Mouse (Mus musculus): ENCODE results near the gene Asf1a.
"Not testable (repeated sequence)": the region's sequence is repeated elsewhere in the genome, so short reads cannot be mapped to it uniquely, and the experiment has no call there.

Gene Asf1a

DNA sequence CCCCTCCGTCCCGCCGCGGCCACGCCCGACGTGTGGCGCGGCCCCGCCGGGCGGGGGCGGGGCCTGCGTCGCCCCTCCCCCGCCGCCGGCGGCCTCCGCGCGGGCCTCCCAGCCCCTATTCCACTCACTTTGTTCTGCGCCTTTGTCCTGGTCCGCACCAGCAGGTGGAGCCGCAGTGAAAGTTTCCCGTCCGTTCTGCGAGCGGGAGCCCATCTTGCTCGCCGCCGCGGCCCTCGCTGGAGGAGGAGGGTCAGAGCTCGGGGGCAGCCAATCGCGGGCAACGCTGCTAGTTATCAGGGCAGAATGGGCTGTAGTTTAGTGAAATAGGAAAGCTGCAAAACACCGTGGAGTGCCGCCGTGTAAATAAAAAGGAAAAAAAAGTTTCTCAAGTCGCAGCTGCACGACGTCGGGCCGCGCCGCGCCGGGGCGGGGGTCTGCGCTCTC, at the start of gene Asf1a:
Asf1a (plus strand) TSS at position 81 of the 444 bp plus-strand sequence.
- DNase-seq = peak; percentile 97

DNA sequence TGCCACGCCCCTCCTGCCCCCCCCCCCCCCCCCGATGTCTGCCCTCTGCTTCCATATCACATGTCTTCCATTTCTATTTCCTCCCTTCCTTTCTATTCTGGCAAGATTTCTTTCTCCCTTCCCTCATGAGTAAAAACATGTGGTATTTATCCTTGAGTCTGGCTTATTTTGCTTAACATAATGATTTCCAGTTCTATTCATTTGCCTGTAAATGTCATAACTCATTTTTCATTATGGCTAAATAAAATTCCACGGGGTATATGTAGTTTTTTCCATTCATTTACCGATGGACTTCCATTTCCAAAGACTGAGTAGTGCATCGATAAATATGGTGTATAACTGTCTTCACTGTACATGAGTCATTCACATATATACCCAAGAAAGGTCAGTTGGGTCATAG, 34.6 kb upstream of the Asf1a start:
- DNase-seq = no peak

DNA sequence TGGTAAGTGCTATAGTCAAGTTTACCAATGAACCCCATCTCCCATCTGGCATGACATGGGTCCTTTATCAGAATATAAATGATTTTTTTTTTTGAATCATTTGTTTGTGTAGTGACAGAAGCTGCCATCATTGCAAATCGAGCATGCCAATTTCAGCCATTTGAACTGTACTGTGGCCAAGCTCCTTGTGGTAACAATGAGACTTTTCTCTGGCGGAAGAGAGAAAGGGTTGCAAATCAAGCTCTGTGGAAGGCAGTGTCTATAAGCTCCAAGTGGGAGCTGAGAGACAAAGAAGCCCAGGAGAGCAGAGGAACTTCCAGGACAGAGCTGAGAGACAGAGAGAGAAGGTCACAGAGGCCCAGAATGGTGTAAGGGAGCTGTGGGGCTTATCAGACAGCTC, 31.0 kb upstream of the Asf1a start:
- DNase-seq = no peak

DNA sequence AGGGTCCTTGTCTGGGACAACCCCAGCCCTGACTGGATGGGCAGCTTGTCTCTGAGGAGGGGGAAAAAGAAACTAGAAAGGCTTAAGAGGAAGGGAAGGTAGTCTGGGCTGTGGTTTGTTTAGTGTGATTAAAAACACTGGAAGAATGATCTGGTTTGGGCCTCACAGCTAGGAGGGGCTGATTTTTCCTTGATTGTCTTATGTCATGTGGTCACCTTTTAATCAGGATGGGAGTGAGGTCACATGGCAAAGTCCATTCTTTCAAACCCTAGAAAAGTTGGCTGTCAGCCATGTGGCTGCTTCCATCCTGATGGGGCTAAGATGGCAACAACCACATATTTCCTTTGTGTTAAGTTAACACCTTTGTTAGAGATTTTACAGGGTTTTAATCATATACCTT, 28.0 kb upstream of the Asf1a start:
- DNase-seq = no peak

DNA sequence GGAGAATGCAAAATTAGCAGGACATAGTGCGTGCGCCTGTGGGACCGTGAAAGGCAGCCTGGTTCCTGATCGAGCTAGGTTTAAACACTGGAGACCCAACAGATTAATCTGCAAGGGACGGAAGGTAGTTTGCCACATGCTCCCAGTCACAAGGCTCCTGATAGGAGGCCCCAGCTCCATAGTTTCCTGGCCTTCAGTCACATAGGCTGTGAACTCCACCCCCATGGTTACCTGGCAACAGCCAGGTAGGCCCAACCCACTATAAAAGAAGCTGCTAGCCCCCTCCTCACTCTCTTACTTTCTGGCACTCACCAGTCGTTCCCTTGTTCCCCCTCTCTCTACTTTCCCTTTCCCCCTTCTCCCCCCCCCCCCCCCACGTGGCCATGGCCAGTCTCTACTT, 16.4 kb upstream of the Asf1a start:
- DNase-seq = peak; percentile 9

DNA sequence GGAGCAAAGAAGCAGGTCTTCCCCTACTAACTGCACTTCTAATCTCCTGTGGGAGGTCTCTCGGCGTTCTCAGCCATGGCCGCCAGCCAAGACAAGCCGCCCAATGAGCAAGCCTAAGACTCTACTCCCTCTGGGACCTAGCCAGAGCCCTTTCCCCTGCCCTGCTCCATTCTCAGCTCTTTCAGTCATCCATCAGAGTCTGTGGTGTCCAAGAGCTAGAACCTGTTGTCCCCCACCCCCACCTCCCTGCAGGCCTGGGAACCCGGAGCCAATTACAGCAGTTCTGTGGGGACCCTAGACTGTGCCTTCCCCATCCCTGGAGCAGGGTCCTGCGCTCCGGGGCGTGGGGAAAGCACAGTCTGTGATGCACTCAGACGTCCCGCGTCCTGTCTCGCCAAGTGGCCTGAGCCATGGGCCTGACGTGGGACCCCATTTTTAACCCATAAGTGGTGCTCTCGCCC, 15.9 kb upstream of the Asf1a start:
- DNase-seq = peak; percentile 37

DNA sequence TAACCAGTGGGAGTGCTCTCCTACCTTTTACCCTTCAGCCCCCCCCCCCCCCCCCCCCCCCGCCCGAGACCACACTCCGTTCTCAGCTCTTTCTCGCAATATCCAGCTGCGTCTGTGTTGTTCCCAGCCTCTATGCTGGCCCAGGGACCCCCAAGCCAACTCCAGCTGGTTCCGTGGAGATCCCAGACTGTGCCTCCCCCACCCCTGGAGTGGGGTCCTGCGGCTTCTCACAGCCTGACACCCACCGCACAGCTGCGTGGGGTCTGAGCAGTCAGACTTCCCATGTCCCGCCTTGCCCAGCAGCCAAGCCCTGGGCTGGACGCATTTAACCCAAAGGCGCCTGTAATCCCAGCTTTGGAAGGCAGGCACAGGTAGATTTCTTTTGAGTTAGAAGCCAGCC, 15.5 kb upstream of the Asf1a start:
- no peak for DNase-seq

DNA sequence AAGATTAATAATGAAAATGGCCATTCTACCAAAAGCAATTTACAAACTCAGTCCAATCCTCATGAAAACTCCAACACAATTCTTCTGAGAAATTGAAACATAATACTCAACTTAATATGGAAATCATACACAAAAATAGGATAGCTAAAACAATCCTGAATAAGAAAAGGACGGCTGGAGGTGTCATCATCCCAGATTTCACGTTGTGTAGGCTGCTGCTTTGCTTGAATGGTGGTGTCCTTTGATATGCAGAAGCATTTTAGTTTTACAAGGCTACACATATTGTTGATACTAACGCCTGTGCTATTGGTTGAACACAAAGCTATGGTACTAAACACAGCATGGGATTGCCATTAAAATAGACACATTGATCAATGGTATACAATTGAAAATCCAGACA, 10.8 kb upstream of the Asf1a start:
- DNase-seq = no peak

DNA sequence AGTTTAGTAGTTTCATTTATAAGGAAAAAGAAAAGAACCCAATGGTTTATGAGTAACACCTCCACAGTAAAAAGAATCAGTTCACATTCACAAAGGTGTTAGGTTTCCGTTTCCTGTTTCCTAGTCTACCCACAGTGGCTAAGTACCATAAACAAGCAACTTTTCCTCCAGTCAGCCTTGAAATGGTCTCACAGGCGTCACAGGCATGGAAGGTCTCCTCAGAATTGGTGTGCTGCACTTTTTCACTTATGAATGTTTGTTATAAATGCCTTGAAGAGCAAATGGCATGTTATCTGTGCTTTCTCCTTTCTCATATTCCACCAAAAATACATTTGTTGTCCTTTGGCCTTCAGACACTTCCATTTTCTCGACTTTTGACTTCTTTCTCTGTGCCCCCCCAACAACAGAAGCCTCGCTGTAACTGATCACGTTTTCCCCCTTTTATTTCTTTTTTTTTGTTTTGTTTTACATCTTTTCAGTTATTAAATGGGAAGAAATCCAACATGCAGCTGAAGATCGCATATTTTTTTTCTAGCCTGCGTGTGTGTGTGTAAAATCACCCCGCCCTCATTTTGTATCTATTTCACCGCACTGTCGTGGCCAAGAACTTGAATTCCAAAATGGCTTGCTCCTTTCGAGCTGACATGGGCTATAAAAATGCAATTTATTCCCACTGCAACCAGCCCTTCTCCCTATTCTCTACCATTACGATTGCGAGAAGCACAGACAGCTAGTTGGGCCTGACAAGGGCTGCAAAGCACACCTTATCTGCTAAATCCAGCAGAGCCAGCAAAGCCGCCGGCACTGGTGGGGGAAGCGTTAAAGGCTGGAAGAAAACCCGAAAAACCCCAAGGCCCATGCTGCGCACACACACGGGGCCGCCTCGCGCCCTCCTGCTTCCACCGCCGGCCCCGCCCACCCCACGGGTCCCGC, 547 bp upstream of the Asf1a start:
- no peak for DNase-seq

DNA sequence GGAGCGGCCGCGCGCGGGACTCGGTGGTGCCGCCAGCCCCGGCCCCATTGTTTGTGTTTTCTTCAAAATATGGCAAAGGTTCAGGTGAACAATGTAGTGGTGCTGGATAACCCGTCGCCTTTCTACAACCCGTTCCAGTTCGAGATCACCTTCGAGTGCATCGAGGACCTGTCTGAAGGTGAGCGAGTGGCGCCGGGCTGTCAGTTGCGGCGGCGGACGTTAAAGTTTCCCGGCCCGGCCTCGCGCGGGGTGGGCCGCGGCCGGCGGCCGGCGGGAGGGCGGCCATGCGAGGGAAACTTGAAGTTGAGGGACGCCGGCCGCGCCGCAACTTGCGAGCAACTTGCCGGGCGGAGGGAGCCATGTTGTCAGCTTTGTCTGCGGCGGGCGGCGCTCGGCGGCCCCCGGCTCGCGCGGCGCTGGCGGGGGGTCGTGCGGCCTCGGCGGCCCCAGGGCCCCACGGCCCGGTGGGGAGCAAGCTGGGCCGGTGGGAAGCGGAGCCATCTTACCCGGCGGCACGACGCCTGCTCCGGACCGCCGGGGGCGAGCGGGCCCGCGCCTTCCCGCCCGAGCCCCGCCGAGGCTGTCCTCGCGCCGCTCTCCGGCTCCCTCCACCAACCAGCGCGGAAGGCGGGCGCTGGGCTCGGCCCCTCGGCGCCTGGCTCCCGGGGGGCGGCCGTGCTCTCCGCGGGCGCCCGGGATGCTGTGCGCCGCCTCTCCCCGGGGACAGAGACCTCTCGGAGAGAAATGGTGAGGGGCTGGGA, 744 bp downstream of the Asf1a start:
- peak; percentile 20 for DNase-seq

DNA sequence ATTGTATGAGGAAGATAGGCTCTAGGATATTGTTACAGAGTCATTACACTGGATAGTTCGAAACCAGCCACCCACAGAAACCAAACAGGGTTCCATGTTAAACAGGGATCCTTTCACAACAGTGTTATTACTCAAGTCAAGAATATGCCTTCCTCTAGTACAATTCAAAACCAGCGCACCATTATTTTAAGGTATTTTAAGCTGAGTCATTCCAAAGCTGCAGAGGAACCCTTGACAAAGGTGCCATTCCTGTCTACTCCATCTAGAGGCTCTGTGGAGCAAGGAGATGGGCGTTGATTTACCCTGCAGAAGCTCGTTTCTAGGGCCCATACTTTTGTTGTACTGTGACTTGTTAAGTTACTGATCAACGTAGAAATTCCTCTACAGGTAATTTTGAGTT, 2.3 kb downstream of the Asf1a start:
- peak; percentile 18 for DNase-seq

DNA sequence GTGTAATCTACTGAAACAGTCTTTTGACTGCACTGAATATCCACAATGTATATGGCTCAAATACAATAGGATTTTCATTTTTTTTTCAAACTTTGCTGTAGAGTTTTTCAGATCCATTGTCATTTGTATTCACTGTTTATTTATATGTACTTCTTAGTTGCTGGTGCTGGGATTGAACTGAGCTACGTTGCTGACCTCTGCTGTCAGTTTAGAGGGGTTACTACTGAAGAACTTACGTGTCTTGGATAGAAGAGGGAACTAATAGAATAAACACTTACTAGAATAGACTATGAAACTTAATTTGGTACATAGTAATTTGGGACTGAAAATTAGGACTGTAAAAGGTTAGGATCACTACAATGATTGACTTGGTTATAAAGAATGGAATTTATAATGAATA, 8.8 kb downstream of the Asf1a start:
- DNase-seq = no peak

DNA sequence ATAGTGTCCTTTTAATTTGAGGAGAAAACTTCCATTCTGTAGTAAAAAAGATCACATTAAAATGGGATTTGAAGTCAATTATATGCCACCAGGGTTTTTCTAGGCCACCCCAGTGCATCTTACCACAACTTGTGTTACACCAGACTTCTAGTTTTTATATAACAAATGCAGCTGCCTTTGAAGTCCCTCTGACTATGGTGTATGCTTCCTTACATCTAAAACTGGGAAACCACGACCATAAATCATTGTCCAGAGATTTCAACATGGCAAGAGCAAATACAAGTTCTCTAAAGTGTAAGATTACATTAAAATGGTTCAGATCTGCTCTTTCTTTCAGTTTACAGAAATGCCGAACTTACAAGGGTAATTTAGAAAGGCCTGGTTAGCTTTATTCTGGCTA, 11.7 kb downstream of the Asf1a start:
- DNase-seq = no peak

DNA sequence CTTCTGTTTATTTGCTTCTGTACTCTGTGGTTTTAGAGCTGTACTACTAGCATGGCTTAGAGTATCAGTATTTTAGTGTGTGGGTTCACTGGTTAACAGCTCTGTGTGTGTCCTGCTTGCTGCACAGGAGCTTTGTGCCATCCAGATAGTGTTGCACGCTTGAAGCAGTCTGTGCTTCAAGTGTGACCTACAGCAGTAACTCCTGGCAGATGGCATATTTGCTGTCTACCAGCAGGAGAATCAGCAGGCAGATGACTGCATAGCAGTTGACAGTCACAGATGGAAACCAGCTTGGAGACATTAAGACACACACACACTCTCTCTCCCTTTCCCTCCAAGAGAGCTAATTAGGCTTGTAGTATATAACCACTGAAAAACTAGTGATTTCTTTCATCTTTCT, 15.6 kb downstream of the Asf1a start:
- no peak for DNase-seq

DNA sequence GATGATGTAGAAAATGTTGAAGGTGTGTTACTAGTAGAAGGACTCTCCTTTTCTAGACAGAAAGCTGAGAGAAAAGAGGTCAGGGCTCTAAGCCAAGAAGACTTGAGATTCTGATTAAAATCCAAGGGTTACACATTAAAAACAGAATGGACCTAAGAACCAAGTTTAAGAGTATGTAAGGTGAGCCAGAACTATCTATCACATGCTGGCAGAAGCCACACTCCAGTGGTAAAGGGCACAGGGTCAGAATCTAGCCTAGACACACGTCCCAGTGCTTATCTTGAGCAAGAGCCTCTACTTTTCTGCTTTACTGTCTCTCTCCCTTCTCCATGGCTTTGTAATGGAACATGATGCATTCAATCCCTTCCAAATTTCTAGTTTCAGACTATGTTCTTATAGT, 17.4 kb downstream of the Asf1a start:
- DNase-seq = peak; percentile 72

DNA sequence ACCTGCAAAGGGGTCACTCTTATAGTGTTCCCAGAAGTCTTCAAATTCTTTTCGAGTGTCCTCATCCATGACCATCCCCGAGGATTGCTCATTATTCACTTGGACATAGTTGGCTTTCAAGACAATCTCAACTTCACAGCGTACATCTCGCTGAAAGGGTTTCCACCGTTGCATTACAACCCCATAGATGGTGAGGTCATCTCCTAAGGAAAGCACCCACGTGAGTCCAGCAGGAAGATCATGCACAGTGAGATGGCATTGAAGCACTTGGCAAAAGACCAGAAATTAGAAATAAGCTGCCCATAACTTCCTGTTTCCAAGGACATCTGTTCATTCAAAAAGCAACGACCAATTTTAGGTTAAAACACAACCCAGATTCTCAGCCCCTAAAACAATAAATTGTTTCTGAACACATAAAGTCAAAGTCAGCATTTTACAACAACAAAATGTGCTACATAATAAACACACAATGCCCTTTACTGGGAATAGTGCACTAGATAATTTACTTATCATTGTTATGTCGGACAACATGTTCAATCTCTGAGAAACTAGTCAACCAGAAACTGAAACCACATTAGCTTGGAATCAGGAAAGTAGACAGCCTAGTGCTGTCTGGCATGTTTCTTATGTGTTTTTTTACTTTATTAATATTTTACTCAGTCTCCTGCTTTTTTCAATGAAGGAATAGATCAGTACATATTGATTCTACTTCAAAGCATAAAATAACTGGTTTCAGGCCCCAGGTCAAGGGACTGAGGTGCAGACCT, 19.5 kb downstream of the Asf1a start:
- no peak for DNase-seq

DNA sequence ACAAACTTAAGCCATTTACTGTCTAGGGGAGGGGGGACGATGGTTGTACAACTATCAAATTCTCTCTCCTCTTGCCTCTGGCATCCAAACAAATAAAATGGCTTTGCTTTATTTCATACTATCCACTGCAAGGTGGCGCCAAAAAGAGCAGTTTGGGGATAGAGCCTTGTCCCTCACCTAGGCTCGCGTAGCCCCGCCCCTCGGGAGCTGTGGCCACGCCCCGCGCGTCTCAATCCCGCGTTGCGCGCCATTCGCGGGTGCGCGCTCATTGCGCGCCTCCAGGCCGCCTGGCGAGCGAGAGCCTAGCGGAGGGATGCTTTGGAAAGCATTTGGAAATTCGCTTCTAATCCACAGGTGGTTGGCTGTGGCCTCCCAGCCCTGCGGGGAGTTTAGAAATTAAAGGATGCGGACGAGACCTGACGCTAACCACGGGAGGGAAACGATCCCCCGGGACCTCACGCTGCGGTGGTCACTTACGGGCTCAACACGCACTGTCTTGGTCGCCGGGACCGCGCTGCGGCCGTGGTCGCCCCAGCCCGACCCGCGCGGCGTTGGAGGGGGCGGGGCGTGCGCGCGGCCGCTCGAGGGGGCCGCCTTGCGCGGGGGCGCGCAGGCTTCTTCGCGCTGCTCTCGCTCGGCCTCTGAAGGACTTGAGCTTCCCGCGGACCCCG, 32.8 kb downstream of the Asf1a start:
- peak; percentile 92 for DNase-seq

DNA sequence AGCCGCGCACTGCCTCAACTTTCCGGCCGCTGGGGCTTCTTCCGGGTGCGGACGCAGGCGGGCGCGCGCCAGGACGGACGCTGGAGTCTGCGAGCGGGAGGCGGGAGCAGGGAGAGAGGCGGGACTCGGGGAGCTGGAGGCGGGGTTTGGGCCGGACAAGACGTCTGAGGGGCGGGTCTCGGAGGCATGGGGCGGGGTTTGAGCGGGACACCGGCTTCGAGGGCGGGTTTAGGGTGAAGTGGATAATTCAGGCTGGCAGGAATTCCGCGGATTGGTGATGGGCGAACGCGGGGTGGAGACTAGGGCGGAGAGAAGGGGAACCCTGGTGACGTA, 33.3 kb downstream of the Asf1a start:
- DNase-seq = peak; percentile 97

DNA sequence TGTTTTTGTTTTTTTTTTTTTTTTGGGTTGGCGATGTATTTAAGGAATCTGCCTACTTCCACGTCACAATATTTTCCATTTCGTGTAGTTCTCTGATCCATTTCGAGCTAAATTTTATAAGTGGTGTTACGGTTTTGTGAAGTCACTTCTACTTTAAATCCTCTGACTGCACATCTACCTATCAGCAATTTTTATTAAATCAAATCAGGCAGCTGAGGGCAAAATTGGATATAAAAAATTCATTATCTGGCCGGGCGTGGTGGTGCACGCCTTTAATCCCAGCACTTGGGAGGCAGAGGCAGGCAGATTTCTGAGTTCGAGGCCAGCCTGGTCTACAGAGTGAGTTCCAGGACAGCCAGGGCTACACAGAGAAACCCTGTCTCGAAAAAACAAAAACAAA, 33.8 kb downstream of the Asf1a start, which contains the start of gene Mcm9:
Mcm9 (minus strand) TSS at position 101 of the 400 bp plus-strand sequence.
- DNase-seq = not testable (repeated sequence)

DNA sequence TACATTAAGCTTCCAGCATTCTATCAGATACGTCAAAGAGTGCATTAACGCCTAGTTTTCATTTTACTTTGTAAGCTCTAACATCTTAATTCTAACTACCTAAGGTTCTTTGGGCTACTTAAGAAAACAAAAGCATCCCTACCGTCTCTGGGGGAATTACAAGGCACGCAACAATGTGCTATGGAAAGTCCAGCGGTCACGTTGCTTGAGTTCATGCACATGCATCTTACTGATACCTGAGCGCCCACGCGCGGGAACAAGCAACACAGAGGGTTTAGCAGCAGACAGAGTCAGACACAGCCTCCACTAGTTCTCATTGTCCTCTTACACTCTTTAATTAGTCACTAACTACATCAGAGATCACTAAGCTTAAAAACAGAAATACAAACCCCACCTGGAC, 37.6 kb downstream of the Asf1a start:
- DNase-seq = no peak

DNA sequence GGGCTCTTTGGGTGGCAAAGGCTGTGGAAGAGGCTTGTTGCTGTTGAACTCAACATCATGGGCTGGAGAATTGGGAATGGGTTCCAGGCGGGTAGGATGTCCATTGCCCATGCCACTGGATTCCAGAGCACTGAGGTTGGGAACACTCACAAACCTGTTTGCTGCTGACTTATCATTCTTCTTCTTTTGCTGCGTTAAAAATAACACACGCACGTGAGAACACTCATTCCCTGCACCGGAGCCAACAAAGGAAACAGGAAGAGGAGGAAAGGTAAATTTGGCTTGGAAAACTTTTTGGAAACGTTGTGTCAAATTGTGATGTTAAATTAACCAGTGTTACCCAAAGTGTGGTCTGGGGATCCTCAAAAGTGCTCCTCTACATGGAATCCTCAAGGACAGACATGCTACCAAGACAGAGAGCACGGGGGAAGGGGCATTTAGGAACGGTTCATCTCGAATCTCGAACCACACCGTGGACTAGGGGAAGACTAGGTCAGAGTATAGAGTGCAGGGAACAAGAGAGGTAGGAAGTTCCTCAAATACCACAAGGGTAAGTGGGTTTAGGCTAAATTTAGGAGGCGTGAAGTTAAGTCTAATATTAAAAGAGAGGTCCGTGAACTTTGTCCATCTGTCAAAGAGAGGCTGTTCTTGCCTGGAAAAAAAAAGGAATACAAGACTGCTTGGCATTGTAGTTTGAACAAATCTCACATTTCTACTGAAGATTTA, 38.9 kb downstream of the Asf1a start:
- DNase-seq = peak; percentile 22

DNA sequence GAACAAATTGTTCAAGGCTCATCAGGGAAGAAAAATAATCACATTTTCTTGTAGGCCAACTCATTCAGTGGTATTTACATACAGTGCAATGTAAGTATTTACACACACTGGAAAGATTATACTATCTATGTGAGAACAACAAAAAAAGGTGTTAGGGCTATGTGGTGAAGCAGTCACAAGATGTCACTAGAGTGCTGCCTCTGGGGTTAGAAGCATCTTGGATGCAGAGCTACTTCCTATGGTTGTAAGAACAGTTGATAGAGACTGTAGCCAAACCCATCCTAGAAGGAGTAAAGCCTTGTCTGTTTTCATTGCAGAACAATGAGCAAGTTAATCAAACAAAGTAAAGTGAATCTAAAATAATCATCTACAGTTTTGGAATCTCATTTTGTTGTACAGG, 45.0 kb downstream of the Asf1a start:
- DNase-seq = no peak
